Mouse (Mus musculus) spleen, adult 2 months (tissue): ENCODE measurements around the gene Ankrd60.

Experiments
- CTCF ChIP-seq: fragments of 200-500 bp; IDR thresholded peaks from 2 replicates; pipeline ENCODE4 v1.5.1; 2011; ENCODE audit warnings: mild to moderate bottlenecking, inconsistent platforms; ENCODE audit not compliant: insufficient read depth, insufficient read length, insufficient replicate concordance; ENCODE audit errors: extremely low read depth
- POLR2A ChIP-seq: fragments of 200-500 bp; IDR thresholded peaks from 2 replicates; pipeline ENCODE4 v1.6.1; 2011; ENCODE audit warnings: low read depth, low read length, inconsistent platforms

GRCm38 (mm10) chr2:173535390-173535789 lies 42.8 kb downstream of the Ankrd60 start:
- TF ChIP-seq POLR2A (no peak), CTCF (no peak)
